Mouse (Mus musculus): Measurements from ENCODE around the gene Rgr.
A peak's percentile ranks its signal among the peaks of the same experiment; 100 is the strongest.

The Rgr gene

DNA sequence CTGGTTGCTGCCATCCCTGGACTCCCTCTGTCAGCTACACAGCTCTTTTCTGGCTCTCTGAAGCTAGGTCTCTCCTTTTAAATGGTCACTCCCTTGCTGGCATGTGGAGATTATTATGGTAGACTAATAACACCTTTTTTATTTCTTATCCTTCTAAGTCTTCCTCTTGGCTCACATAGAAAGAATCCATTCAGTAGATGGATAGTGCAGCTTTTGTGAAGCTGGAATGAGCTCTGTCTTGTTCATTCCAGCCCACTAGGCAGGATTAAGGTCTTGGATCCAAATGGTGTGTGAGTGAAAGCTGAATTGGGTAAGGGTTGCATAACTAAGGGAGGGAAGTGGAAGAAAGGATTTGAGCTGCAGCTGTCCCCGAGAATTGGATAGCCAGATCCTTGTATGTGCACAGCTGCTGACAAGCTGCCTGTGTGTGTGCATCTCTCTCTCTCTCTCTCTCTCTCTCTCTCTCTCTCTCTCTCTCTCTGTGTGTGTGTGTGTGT is at the start of gene Rgr:
TSS of gene Rgr (minus strand) at position 51 of the 497 bp plus-strand sequence.
- no peak for DNase-seq

DNA sequence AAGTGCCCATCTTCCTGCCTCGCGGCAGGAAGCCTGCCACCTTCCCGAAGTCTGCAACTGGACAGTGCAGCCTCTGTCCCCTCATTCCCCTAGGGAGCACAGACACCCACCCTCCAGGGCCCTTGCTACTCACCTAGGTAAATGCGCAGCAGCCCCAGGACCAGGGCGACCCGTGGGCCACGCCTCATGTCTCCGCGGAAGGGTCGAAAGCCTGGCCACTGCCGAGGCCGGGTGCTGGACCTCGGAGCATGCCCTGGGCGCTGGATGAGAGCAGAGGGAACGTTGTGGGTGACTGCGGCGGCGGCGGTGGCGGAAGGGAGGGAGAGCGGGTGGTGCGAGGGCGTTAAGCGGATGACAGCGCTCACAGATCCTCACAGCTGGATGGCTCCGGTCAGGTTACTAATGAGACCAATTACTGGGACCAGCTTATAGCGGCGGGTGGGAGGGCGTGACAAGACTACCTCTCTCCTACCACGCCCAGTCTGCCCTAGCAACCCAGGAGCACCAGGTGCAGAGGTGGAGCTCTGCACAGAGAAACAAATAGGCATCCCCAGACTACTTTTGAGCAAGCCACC is 49.3 kb upstream of the Rgr start, which contains the start of gene Cdhr1:
TSS of gene Cdhr1 (minus strand) at position 392 of the 575 bp plus-strand sequence.
- DNase-seq, result peak; percentile 31

GRCm38 (mm10) chr14:37095556-37095955 is 46.8 kb upstream of the Rgr start:
- no peak for DNase-seq

DNA sequence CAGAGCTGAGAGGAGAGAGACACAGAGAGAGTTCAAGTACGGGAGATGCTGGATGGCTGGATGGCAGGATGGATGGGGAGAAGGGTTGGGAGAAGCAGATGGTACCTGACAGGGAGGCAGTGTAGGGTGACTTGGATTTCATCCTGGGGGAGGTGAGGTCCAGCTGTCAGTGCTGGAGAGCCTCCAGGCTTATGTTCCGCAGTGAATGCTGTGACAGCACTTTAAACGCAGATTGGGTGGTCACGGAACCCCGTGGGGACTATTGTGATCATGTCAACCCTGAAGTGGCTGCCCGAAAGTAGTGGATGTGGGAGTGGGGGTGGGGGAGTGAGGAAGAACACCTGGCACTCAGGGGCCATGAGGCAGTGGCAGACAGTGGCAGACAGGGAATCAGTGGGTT is 45.7 kb upstream of the Rgr start:
- DNase-seq, result no peak

- no peak for DNase-seq
Measured at GRCm38 (mm10) chr14:37083755-37084154, 35.0 kb upstream of the Rgr start.

- no peak for DNase-seq
Measured at GRCm38 (mm10) chr14:37080724-37081123, 32.0 kb upstream of the Rgr start.

DNA sequence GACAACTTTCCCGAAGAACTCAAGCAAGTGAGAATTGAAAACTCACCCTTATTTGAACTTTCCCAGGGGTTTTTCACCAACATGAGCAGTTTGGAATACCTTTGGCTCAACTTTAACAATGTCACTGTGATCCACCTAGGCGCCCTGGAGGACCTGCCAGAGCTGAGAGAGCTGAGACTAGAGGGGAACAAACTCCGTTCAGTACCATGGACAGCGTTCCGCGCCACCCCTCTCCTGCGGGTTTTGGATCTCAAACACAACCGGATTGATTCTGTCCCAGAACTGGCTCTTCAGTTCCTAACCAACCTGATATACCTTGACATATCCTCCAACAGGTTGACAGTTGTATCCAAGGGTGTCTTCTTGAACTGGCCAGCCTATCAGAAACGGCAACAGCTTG is 19.8 kb upstream of the Rgr start:
- no peak for DNase-seq

GRCm38 (mm10) chr14:37067629-37068028 is 18.9 kb upstream of the Rgr start, which contains the start of gene Lrit2:
Gene Lrit2, plus strand, starts transcription at chr14:37067929.
- DNase-seq, result no peak

DNA sequence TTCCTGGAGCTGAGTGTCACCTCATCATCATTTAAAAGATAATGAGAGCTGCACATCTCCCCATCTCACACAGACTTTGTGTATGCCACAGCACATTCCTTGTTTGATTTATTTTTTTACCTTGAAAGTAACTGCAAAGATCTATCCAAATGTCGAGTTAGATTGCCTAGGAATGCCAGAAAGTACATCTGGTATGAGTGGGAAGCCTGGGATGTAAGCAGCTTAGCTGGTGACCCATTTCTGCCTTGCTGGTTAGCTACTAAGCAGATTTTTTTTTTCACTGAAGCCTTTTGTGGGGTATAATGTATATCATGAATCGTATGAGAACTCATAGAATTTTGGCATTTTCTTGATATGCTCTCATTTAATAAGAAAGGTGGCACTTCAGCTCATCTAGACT is 17.9 kb upstream of the Rgr start:
- peak; percentile 51 for DNase-seq

- DNase-seq, result no peak
Measured at GRCm38 (mm10) chr14:37064849-37065248, 16.1 kb upstream of the Rgr start.

GRCm38 (mm10) chr14:37034432-37034831 is 14.3 kb downstream of the Rgr start:
- DNase-seq, result no peak

GRCm38 (mm10) chr14:37033241-37033640 is 15.5 kb downstream of the Rgr start:
- DNase-seq, result peak; percentile 80

GRCm38 (mm10) chr14:37032481-37033104 is 16.2 kb downstream of the Rgr start:
- no peak for DNase-seq

- DNase-seq, result no peak
Measured at GRCm38 (mm10) chr14:37028555-37028954, 20.2 kb downstream of the Rgr start.

DNA sequence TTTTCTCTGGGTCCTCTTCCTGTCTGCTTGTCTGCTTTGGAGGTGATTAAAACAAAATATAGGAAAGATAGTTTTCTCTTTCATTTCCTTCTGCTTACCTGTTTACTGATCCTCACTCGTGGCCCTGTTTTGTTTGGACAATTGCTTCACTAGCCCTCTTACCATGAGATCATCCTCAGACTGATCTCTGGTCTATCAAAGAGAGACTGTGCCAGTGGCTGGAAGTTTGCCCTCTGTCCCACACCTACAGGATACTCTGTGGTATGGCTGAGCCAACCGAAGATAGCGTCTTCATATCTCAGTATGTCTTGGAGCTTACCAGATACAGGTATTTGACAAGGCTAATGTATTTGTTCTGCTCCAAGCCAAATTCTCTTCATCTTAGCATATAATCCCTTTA is 20.8 kb downstream of the Rgr start:
- no peak for DNase-seq

DNA sequence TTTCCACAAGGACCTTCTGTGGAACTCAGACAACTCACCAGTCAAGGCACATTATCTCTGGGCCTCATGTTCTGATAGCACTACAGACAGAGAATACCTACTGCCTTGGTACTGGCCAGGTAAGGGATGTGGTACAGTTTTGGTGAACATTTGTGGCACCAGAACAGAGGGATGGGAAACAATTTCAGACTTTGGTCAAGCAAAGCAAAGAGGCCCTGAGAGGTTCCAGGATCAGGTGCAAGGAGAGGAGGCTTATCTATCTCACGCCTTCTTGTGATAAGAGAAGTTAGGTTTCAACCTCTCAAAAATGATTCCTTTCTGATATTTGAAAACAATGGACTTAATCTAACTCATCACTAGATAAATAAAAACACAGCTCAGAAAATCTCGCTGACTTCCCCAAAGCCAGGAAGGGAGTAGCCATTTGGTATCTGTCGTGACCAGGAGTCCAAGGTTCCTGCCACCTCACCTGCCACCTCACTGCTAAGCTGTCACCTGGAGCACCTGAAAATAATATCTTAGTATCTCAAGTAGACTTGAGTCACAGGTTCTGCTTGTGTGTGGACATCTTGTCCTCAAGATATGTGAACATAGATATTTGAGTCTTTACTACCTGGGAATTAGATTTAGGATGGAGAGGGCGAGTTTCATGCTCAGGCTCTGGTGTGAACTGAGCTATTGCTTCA is 21.4 kb downstream of the Rgr start:
- no peak for DNase-seq

GRCm38 (mm10) chr14:37015894-37016293 is 32.9 kb downstream of the Rgr start:
- no peak for DNase-seq

DNA sequence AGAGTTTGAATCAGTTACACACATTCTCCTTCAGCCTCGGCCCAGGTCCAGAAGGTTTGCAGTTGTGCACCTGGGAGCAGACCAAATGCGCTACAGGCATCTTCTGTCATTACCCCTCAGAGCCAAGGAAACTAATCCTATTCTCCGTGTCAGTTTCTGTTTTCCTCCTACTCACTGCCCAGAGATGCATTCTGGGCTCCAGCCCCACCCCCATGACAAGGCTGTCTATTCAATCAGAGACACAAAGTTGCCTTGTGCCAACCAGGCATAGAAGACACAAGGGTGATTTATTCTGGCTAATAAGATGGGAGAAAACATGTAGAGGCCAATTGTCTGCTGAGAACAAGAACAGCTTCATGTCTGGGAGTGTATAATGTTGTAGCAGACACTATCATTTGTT is 35.1 kb downstream of the Rgr start:
- DNase-seq, result peak; percentile 14

DNA sequence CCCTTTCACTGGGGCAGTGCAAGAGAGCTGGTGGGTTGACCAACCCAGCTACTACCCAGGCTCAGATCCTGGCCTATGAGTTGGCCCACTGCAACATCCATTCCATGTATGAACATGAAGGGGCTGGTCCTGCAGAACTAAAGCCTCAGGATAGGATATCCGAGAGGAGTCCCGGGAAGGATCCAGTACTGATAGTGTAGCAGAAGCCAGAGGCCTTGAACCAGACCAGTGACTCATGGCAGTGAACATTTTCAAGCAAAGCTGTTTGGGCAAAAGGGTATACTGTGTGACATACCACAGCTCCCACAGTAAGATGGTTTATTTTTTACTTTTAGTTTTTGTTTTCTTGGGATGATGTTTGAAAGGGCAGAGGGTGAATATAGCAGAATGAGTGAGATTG is 39.1 kb downstream of the Rgr start:
- no peak for DNase-seq

DNA sequence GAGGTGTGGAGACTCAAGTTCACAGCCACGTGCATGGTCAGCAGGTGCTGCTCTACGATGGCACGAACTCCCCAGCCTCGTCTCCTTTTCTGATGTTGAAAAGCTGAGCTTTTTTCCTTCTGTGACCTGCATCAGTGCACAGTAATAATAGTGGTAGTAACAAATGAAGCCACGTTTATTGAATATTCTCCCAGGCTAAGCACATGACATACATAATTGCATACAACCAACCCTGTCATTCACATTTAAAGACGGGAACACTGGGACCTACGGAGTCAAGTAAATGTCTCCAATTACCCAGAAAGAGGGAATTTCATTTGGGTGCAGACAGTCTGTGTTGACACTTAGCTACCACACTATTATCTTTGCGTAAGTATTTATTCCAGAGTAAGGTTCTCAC is 42.3 kb downstream of the Rgr start:
- no peak for DNase-seq

GRCm38 (mm10) chr14:37005865-37006264 is 42.9 kb downstream of the Rgr start:
- DNase-seq, result no peak

GRCm38 (mm10) chr14:37003431-37004095 is 45.2 kb downstream of the Rgr start:
- no peak for DNase-seq

- DNase-seq, result no peak
Measured at GRCm38 (mm10) chr14:37002852-37003251, 45.9 kb downstream of the Rgr start.

Measured in right cerebral cortex, adult 18-20 months (tissue).